Mouse (Mus musculus) forebrain, postnatal 0 days (tissue): ENCODE measurements at regions not wholly inside any gene's neighbourhood (a gene's known extent, or its start where the extent isn't known, plus 50 kb on each side); places are given as distances from the start of the nearest gene placed in this dataset.

Source experiments
- ATAC-seq: fragments of 200-750 bp; cut with Nextera tagmentation; 2 replicates; pipeline ENCODE4 v1.8.0; 2017; ENCODE audit warnings: mild to moderate bottlenecking, moderate library complexity
- DNase-seq: peaks from one replicate; pipeline ENCODE4 v3.0.0-alpha.2; 2015
- H3K27ac ChIP-seq: fragments of 300-500 bp; sonication (generic); 2 replicates; pipeline ENCODE4 v1.5.1; 2014; ENCODE audit warnings: low read depth, mild to moderate bottlenecking, antibody characterized with exemption, low read length, moderate library complexity, mixed read lengths
- H3K27me3 ChIP-seq: fragments of 300-500 bp; sonication (generic); 2 replicates; pipeline ENCODE4 v1.6.1; 2014; ENCODE audit warnings: mild to moderate bottlenecking, low read length, mixed read lengths; ENCODE audit not compliant: insufficient read depth
- H3K36me3 ChIP-seq: fragments of 300-500 bp; sonication (generic); 2 replicates; pipeline ENCODE4 v1.6.1; 2014; ENCODE audit warnings: mild to moderate bottlenecking, moderate library complexity; ENCODE audit not compliant: insufficient read depth
- H3K4me1 ChIP-seq: fragments of 300-500 bp; sonication (generic); 2 replicates; pipeline ENCODE4 v1.6.1; 2014; ENCODE audit warnings: antibody characterized with exemption; ENCODE audit not compliant: insufficient read depth
- H3K4me2 ChIP-seq: fragments of 300-500 bp; sonication (generic); 2 replicates; pipeline ENCODE4 v1.6.1; 2014; ENCODE audit warnings: low read depth, mild to moderate bottlenecking, moderate library complexity
- H3K4me3 ChIP-seq: fragments of 300-500 bp; sonication (generic); 2 replicates; pipeline ENCODE4 v1.5.1; 2014; ENCODE audit warnings: low read depth, low read length, mixed read lengths
- H3K9ac ChIP-seq: fragments of 300-500 bp; sonication (generic); 2 replicates; pipeline ENCODE4 v1.6.1; 2014; ENCODE audit warnings: mild to moderate bottlenecking
- H3K9me3 ChIP-seq: fragments of 300-500 bp; sonication (generic); 2 replicates; pipeline ENCODE4 v1.6.1; 2016; ENCODE audit warnings: low read length
- CTCF ChIP-seq: sonication (generic); IDR thresholded peaks from 2 replicates; pipeline ENCODE4 v1.5.1; 2016; ENCODE audit warnings: antibody characterized with exemption, control low read depth, low read depth
- WGBS: fragments of 180-500 bp; shearing (Covaris S2); extraction: QIAGEN DNeasy Blood & Tissue Kit; methylation state at CpG from one replicate; pipeline ENCODE4 v1.1.7; 2014; 5-methylcytosine and 5-hydroxymethylcytosine counted together

GRCm38 (mm10) chrX:57674955-57675354, 171.4 kb upstream of the Gpr101 start:
- DNase-seq (peak; percentile 24), ATAC-seq (no peak)
- H3K27ac ChIP-seq = no peak overlapping the region
- H3K4me2 ChIP-seq = no peak overlapping the region
- H3K9ac ChIP-seq = no peak overlapping the region
- no peaks in the 10 kb centered on the region for H3K36me3 ChIP-seq
- no peaks in the 10 kb centered on the region for H3K9me3 ChIP-seq
- 23% methylated on average over 6 of the region's 6 CpGs for WGBS
- peak; percentile 56 for TF ChIP-seq CTCF
- no peak overlapping the region for H3K4me3 ChIP-seq
- no peaks in the 10 kb centered on the region for H3K4me1 ChIP-seq
- H3K27me3 ChIP-seq = no peaks in the 10 kb centered on the region

- ATAC-seq (no peak), DNase-seq (no peak)
- no peak for TF ChIP-seq CTCF
- no peak overlapping the region for H3K4me3 ChIP-seq
- H3K4me1 ChIP-seq = no peaks in the 10 kb centered on the region
- no peaks in the 10 kb centered on the region for H3K36me3 ChIP-seq
- H3K9ac ChIP-seq = no peak overlapping the region
- 65% methylated on average over 3 of the region's 3 CpGs for WGBS
- H3K27me3 ChIP-seq = no peaks in the 10 kb centered on the region
- no peaks in the 10 kb centered on the region for H3K9me3 ChIP-seq
- H3K27ac ChIP-seq = no peak overlapping the region
- no peak overlapping the region for H3K4me2 ChIP-seq
Observed at GRCm38 (mm10) chrX:57659571-57659970, 156.0 kb upstream of the Gpr101 start.

GRCm38 (mm10) chrX:57656035-57656434, 152.5 kb upstream of the Gpr101 start:
- Histone ChIP-seq H3K9ac (no peak overlapping the region), H3K4me2 (no peak overlapping the region), H3K36me3 (no peaks in the 10 kb centered on the region), H3K9me3 (no peaks in the 10 kb centered on the region), H3K4me3 (no peak overlapping the region), H3K4me1 (no peaks in the 10 kb centered on the region), H3K27ac (no peak overlapping the region), H3K27me3 (no peaks in the 10 kb centered on the region)
- peak; percentile 35 for DNase-seq
- no peak for ATAC-seq
- WGBS = 32% methylated on average over 2 of the region's 2 CpGs
- TF ChIP-seq CTCF = no peak

- H3K4me3 ChIP-seq = no peak overlapping the region
- no peak for TF ChIP-seq CTCF
- no peak for DNase-seq
- WGBS = 48% methylated on average over 3 of the region's 3 CpGs
- no peaks in the 10 kb centered on the region for H3K4me1 ChIP-seq
- H3K4me2 ChIP-seq = no peak overlapping the region
- no peak overlapping the region for H3K9ac ChIP-seq
- H3K9me3 ChIP-seq = no peaks in the 10 kb centered on the region
- H3K27ac ChIP-seq = no peak overlapping the region
- no peaks in the 10 kb centered on the region for H3K27me3 ChIP-seq
- H3K36me3 ChIP-seq = no peaks in the 10 kb centered on the region
- ATAC-seq = no peak
Observed at GRCm38 (mm10) chrX:57655483-57655882, 151.9 kb upstream of the Gpr101 start.
